Mouse (Mus musculus) 416B (cell line): Measurements from ENCODE around the gene Arhgef28.
A peak's percentile ranks its signal among the peaks of the same experiment; 100 is the strongest.
"Not testable (repeated sequence)": the region's sequence is repeated elsewhere in the genome, so short reads cannot be mapped to it uniquely, and the experiment has no call there.

Source experiments
- DNase-seq: peaks from one replicate; pipeline ENCODE4 v3.0.0; 2011; ENCODE audit warnings: low read depth

Gene Arhgef28

GRCm38 (mm10) chr13:98122766-98123165 lies 83.5 kb downstream of the Arhgef28 start:
- peak; percentile 62 for DNase-seq

GRCm38 (mm10) chr13:98121993-98122392 lies 84.2 kb downstream of the Arhgef28 start:
- no peak for DNase-seq

GRCm38 (mm10) chr13:98121124-98121470 lies 85.1 kb downstream of the Arhgef28 start:
- no peak for DNase-seq

GRCm38 (mm10) chr13:98120356-98121123 lies 85.7 kb downstream of the Arhgef28 start:
- no peak for DNase-seq

GRCm38 (mm10) chr13:98118291-98118690 lies 87.9 kb downstream of the Arhgef28 start:
- no peak for DNase-seq

GRCm38 (mm10) chr13:98117566-98118254 lies 88.5 kb downstream of the Arhgef28 start:
- no peak for DNase-seq

GRCm38 (mm10) chr13:98115650-98116049 lies 90.6 kb downstream of the Arhgef28 start:
- no peak for DNase-seq

- no peak for DNase-seq
Measured at GRCm38 (mm10) chr13:98115051-98115450, 91.2 kb downstream of the Arhgef28 start.

- DNase-seq, result no peak
Measured at GRCm38 (mm10) chr13:98112812-98113503, 93.3 kb downstream of the Arhgef28 start.

- no peak for DNase-seq
Measured at GRCm38 (mm10) chr13:98111531-98111930, 94.7 kb downstream of the Arhgef28 start.

GRCm38 (mm10) chr13:98111021-98111420 lies 95.2 kb downstream of the Arhgef28 start:
- DNase-seq, result peak; percentile 13

GRCm38 (mm10) chr13:98108481-98108880 lies 97.8 kb downstream of the Arhgef28 start:
- DNase-seq, result not testable (repeated sequence)

- DNase-seq, result no peak
Measured at GRCm38 (mm10) chr13:98107621-98108020, 98.6 kb downstream of the Arhgef28 start.

GRCm38 (mm10) chr13:98095966-98096365 lies 110.3 kb downstream of the Arhgef28 start:
- no peak for DNase-seq

- DNase-seq, result peak; percentile 11
Measured at GRCm38 (mm10) chr13:98094332-98094731, 111.9 kb downstream of the Arhgef28 start.

GRCm38 (mm10) chr13:98093483-98093882 lies 112.8 kb downstream of the Arhgef28 start:
- DNase-seq, result no peak

GRCm38 (mm10) chr13:98092354-98093002 lies 113.8 kb downstream of the Arhgef28 start:
- peak; percentile 30 for DNase-seq

GRCm38 (mm10) chr13:98079640-98080039 lies 126.6 kb downstream of the Arhgef28 start:
- DNase-seq, result no peak

- DNase-seq, result no peak
Measured at GRCm38 (mm10) chr13:98078251-98078650, 128.0 kb downstream of the Arhgef28 start.

- no peak for DNase-seq
Measured at GRCm38 (mm10) chr13:98077216-98077615, 129.0 kb downstream of the Arhgef28 start.

- DNase-seq, result no peak
Measured at GRCm38 (mm10) chr13:98074871-98075270, 131.4 kb downstream of the Arhgef28 start.

- DNase-seq, result no peak
Measured at GRCm38 (mm10) chr13:98073190-98073589, 133.0 kb downstream of the Arhgef28 start.
